Mouse (Mus musculus) CD8-positive naive resting alpha-beta T cell, adult 57 days (primary cell): ENCODE measurements around the gene Vmn2r5. TPM values are rescaled to one million over a fixed set of nuclear protein-coding genes. Genes with fewer than 3 reads are reported as not detected.

Experiments
- total RNA-seq: library from RNA; stranded (reverse); gene quantifications from one replicate; pipeline ENCODE4 v1.2.4, GENCODE M21; 2023

The Vmn2r5 gene
- total RNA-seq, result not detected

GRCm38 (mm10) chr3:64509742-64510141 lies at the start of gene Vmn2r5:
Gene Vmn2r5, minus strand, starts transcription at chr3:64509842.

Other genes starting within 250 kb of the Vmn2r5 start
- gene Vmn2r3, start 220.1 kb downstream of the Vmn2r5 start, total RNA-seq, result not detected
- not detected for gene Vmn2r4, start 94.5 kb downstream of the Vmn2r5 start, total RNA-seq
- not detected for gene Vmn2r6, start 56.0 kb upstream of the Vmn2r5 start, total RNA-seq